Mouse (Mus musculus) lung, adult 2 months (tissue): ENCODE results near the gene Mob3b. TPM values are rescaled to one million over a fixed set of nuclear protein-coding genes. Genes with fewer than 3 reads are reported as not detected.
A peak's percentile ranks its signal among the peaks of the same experiment; 100 is the strongest.
"Not testable (repeated sequence)": the region's sequence is repeated elsewhere in the genome, so short reads cannot be mapped to it uniquely, and the experiment has no call there.

ENCODE experiments used
- DNase-seq: peaks from one replicate; pipeline ENCODE4 v3.0.0; 2022
- H3K4me1 ChIP-seq: fragments of 200-500 bp; 2 replicates; pipeline ENCODE4 v1.6.1; 2011; ENCODE audit warnings: low read length; ENCODE audit not compliant: control insufficient read depth, insufficient read depth
- H3K4me3 ChIP-seq: fragments of 200-500 bp; replicated peaks from 2 replicates; pipeline ENCODE3; 2011; ENCODE audit warnings: low read depth, mild to moderate bottlenecking, control low read depth, low read length; ENCODE audit errors: extremely low read depth
- CTCF ChIP-seq: fragments of 200-500 bp; IDR thresholded peaks from 2 replicates; pipeline ENCODE4 v1.5.1; 2011; ENCODE audit warnings: mild to moderate bottlenecking, low read length, control low read depth; ENCODE audit not compliant: insufficient read depth
- POLR2A ChIP-seq: fragments of 200-500 bp; IDR thresholded peaks from 2 replicates; pipeline ENCODE4 v1.6.1; 2011; ENCODE audit warnings: low read depth, mild to moderate bottlenecking, control low read depth, low read length, borderline replicate concordance; ENCODE audit errors: extremely low read depth
- WGBS: fragments of 180-500 bp; shearing (Covaris S2); methylation state at CpG from one replicate; pipeline ENCODE4 v1.1.7; 2018; 5-methylcytosine and 5-hydroxymethylcytosine counted together
- polyA plus RNA-seq: library from polyadenylated mRNA; depleted of rRNA; stranded (reverse); fragments of >200 nt; gene quantifications from 2 replicates; pipeline ENCODE4 v1.2.3, GENCODE M21; 2012

Mob3b gene
- polyA plus RNA-seq, 1 experiment = 10.4 TPM

DNA sequence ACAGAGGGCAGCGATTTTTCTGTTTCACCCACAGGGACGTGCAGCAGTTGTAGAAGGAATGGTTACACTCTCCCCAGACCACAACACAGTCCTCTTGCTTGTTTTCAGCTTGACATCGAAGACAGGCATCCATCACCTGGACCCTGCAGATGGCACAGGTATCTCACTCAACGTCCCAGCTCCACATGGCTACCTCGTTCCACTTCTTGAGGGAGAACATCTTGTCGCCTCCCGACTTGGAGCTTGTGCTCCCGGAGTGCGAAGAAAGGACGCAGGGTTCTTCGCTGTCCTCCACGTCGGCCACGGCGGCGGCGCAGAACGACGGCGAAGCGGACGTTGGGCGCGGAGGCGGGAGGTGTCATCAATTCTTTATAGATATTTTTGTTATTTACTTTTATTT lies 216.2 kb downstream of the Mob3b start:
- TF ChIP-seq POLR2A = no peak
- TF ChIP-seq CTCF = no peak
- H3K4me3 ChIP-seq = no peak overlapping the region
- no peak for DNase-seq
- no peaks in the 10 kb centered on the region for H3K4me1 ChIP-seq
- 93% methylated on average over 25 of the region's 25 CpGs for WGBS

DNA sequence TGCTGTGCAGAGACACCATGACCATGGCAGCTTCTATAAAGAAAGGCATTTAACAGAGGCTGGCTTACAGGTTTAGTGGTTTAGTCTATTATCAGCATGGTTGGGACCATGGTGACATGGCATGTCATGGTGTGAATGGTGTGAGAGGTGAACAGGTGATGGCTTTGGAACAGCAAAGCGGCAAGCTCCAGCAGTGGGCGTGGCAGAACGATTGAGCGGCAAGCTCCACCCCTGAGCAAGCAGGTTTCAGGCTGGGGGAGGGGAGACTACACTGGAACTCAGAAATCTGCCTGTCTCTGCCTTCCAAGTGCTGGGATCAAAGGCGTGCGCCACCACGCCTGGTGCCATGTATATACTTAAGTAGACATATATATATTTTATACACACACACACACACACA lies 228.9 kb downstream of the Mob3b start:
- H3K4me1 ChIP-seq, DNase-seq, H3K4me3 ChIP-seq: not testable (repeated sequence)
- 77% methylated on average over 7 of the region's 7 CpGs for WGBS

DNA sequence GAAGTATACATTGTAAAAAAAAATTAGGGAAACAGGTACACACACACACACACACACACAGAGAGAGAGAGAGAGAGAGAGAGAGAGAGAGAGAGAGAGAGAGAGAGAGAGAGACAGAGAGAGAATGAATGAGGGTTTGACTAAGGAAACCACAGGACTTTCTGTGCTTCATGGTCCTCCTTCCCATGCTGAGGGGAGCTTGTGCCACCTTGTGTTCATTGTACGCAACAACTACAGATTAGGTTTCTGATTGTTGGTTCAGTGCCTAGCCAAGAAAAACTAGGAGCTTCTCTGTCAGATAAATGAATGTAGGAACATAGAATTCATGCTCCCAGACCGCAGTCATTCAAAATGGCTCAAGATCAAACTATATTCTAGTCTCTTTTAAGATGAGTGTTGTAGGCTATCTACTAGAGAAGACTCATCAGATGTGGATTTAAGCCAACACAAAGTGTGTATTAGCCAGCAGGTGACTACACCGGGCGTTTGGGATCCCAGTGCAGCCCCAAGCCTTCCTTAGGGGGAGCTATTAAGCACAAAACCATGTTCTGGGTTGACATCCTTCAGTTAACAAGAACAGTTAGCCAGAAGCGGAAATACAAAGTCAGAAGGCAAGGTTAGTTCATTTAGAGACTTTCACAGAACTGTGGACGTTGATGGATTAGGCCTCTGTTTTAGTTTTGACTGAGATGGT lies 235.0 kb downstream of the Mob3b start:
- 62% methylated on average over 6 of the region's 6 CpGs for WGBS
- no peak for DNase-seq
- H3K4me1 ChIP-seq = no peaks in the 10 kb centered on the region
- H3K4me3 ChIP-seq = no peak overlapping the region
- TF ChIP-seq POLR2A (no peak), CTCF (peak; percentile 72)

DNA sequence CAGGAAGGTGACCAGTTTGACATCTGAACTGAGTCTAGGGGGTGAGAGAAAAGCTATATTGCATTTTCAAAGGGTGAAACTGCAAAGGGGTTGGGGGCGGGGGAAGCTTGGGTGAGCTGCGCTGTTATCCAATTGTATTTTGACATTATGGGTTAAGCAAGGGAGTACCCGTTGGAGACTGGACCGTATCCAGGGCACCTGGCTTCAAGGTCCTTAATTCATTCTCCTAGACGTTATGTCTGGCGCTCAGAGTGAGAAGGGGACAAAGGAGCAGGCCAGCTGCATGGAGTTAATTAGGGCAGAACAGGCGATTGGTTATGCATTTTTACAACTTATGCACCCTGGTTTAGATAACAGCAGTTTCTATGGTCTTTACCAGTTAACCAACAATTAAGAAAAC lies 239.9 kb downstream of the Mob3b start:
- no peaks in the 10 kb centered on the region for H3K4me1 ChIP-seq
- H3K4me3 ChIP-seq = no peak overlapping the region
- no peak for TF ChIP-seq POLR2A
- no peak for TF ChIP-seq CTCF
- no peak for DNase-seq
- 69% methylated on average over 7 of the region's 7 CpGs for WGBS

DNA sequence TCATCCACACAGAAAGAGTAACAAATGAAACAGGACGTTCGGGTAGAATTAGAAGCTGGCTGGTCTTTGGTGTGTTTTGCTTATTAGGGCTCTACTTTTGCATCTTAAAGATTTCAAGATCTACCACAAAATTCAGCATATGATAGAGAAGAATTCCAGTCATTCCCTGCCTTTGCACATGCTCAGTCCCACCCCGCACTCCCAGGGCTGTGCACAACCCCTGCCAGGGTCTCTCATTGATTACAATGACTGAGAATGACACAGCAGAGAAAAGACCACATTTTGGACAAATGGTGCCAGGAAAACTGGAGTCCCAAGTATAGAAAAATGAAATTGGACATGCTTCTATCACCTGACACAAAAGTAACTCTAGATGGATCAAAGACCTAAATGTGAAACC lies 245.1 kb downstream of the Mob3b start:
- DNase-seq = no peak
- no peak overlapping the region for H3K4me3 ChIP-seq
- TF ChIP-seq CTCF = no peak
- TF ChIP-seq POLR2A = no peak
- H3K4me1 ChIP-seq = no peaks in the 10 kb centered on the region
- 78% methylated on average over 3 of the region's 3 CpGs for WGBS

DNA sequence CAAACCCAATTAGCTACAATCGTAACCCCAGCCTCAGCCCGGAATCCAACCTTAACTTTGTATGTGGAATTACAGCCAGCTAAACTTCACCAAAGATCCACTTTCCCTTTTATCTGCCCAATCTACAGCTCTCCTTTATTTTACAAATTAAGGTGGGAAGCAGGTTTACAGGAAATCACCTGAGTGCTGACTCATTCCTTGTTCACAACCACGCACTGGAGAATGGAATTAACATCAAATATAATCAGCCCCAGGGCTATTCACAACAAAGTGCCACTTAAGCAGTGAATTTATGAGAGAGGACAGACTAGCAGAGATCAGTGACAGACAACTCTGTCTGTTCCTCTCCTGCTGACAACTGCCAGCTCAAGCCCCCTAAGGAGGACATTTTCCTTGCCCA lies 245.9 kb downstream of the Mob3b start:
- H3K4me1 ChIP-seq = no peaks in the 10 kb centered on the region
- no peak overlapping the region for H3K4me3 ChIP-seq
- 71% methylated on average over 3 of the region's 3 CpGs for WGBS
- DNase-seq = no peak
- TF ChIP-seq POLR2A (no peak), CTCF (no peak)

DNA sequence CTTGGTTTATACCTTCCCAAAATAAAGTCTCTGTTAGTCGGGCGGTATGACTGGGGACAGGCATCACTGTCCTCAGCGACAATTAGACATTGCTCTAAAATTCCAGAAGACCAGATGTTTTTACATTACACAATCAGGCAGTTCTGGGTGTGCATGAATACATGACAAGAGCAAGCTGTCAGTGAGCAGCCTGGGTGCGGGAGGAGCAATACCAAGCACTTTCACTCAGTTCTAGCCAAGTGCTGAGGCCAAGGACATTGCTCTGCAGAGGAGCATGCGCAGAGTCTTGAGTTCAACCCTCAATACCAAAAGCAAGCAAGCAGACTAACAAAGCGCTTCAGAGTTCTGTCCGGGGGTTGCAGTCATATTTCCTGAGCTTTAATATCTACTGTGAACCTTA lies 249.2 kb downstream of the Mob3b start:
- no peak for DNase-seq

DNA sequence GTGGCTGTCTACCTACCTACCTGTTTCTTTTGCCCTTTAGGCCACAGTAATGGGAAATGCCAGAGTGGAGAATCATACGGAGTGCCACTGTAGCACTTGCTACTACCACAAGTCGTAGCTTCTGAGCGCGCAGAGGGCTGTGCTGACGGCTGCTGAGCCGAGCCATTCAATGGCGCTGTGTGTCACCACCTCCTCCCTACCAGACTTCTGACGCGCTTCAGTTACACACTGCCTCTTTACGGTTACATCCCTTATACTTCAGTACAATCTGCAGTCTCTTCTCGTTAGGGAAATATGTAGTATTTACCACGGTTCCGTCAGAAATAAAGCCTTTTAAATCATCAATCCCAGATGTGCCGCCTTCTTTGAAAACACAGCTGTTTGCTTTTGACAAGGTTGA lies 250.3 kb downstream of the Mob3b start:
- no peak for TF ChIP-seq POLR2A
- WGBS = 46% methylated on average over 14 of the region's 14 CpGs
- DNase-seq = no peak
- Histone ChIP-seq H3K4me1 (no peaks in the 10 kb centered on the region), H3K4me3 (no peak overlapping the region)

More for the DNA sequence above, 249.2 kb downstream of the Mob3b start:
- WGBS = 71% methylated on average over 7 of the region's 7 CpGs
- no peaks in the 10 kb centered on the region for H3K4me1 ChIP-seq
- TF ChIP-seq POLR2A (no peak), CTCF (no peak)
- no peak overlapping the region for H3K4me3 ChIP-seq

DNA sequence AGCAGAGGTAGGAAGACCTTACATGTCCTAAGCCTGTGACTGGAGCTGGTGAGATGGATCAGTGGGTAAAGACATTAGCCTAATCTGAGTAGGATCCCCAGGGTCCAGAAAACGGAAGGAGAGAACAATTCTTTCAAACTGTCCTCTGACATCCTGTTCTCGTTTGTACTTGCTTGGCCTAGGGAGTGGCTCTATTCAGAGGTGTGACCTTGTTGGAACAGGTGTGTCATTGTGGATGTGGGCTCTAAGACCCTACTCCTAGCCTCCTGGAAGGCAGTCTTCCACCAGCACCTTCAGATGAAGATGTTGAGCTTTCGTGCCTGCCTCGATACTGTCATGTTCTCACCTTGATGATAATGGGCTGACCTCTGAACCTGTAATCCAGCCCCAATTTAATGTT lies 251.1 kb downstream of the Mob3b start:
- 68% methylated on average over 4 of the region's 4 CpGs for WGBS
- TF ChIP-seq CTCF = no peak
- no peak for TF ChIP-seq POLR2A
- H3K4me1 ChIP-seq = no peaks in the 10 kb centered on the region
- no peak overlapping the region for H3K4me3 ChIP-seq
- DNase-seq = no peak

DNA sequence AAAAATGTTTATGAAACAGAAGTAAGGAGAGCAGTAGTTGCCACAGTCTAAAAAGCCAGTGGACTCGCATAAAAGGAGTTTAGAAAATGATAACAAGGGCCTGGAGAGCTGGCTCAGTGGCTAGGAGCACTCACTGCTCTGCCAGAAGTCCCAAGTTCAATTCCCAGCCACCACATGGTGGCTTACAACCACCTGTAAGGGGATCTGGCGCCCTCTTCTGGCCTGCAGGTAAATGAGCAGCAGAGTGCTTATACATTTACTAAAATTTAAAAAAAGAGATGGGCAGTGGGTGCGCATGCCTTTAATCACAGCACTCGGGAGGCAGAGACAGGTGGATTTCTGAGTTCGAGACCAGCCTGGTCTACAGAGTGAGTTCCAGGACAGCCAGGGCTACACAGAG lies 251.9 kb downstream of the Mob3b start:
- Histone ChIP-seq H3K4me3 (no peak overlapping the region), H3K4me1 (no peaks in the 10 kb centered on the region)
- no peak for DNase-seq
- 75% methylated on average over 5 of the region's 5 CpGs for WGBS
- TF ChIP-seq POLR2A (no peak), CTCF (peak; percentile 36)

DNA sequence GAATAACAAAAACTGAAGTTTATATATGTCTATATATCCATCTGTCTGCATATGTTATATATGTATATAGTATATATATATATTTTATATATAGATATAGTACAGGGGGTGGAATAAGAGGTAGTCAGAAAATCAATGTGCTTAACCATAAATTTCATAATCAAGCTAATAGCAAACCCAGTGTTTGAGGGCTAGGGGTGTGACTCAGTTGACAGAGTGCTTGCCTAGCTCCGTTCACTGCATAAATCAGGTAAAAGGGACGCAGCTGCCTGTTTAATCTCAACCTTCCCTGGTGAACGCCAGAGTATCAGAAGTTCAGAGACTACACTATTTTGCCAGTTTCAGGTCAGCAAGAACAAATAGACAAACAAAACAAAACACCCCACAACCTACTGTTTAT lies 255.7 kb downstream of the Mob3b start:
- H3K4me3 ChIP-seq, DNase-seq, H3K4me1 ChIP-seq: not testable (repeated sequence)
- WGBS = 59% methylated on average over 3 of the region's 3 CpGs
